Mouse (Mus musculus) macrophage (primary cell): ENCODE measurements around the gene Ptpn11. TPM values are rescaled to one million over a fixed set of nuclear protein-coding genes. Genes with fewer than 3 reads are reported as not detected.
"Not testable (repeated sequence)": the region's sequence is repeated elsewhere in the genome, so short reads cannot be mapped to it uniquely, and the experiment has no call there.

ENCODE experiments used
- H3K27ac ChIP-seq: fragments of 350-480 bp; formaldehyde crosslinking; 2 replicates; pipeline ENCODE4 v1.9.0; 2021
- H3K36me3 ChIP-seq: fragments of 350-480 bp; formaldehyde crosslinking; 2 replicates; pipeline ENCODE4 v1.9.0; 2021; ENCODE audit errors: inconsistent target
- H3K4me3 ChIP-seq: fragments of 350-480 bp; formaldehyde crosslinking; 2 replicates; pipeline ENCODE4 v1.9.0; 2021; ENCODE audit errors: inconsistent target
- H3K79me2 ChIP-seq: fragments of 350-480 bp; formaldehyde crosslinking; 2 replicates; pipeline ENCODE4 v1.9.0; 2021; ENCODE audit errors: inconsistent target
- WGBS: methylation state at CpG from one replicate; pipeline ENCODE4 v1.1.7; 2026; ENCODE audit warnings: inconsistent platforms; ENCODE audit not compliant: missing documents; 5-methylcytosine and 5-hydroxymethylcytosine counted together
- polyA plus RNA-seq: library from polyadenylated mRNA; stranded (reverse); fragments of 250-400 nt; gene quantifications from 3 replicates; pipeline ENCODE4 v1.2.4, GENCODE M21; 2018; ENCODE audit warnings: inconsistent platforms
- total RNA-seq, 78 experiments: library from RNA; depleted of rRNA; stranded (reverse); fragments of 250-400 nt; gene quantifications; 1 replicate in 9 of 78; 2 replicates in 24 of 78; 3 replicates in 43 of 78; 4 replicates in 2 of 78; pipeline ENCODE4 v1.2.4; 2018; ENCODE audit warnings: inconsistent platforms in 56 of 78

Ptpn11 gene
- total RNA-seq (2018; cell fraction: chromatin; rRNA removed) = 10 to 100 TPM; 19.4 to 55.1 (median 27.6) TPM
- total RNA-seq (2018; cell fraction: cytosol; rRNA removed) = 10 to 100 TPM; 31.3 to 51.3 (median 40.8) TPM
- total RNA-seq (2018; cell fraction: nucleus; rRNA removed) = 10 to 100 TPM; 30.4 to 52.2 (median 37.9) TPM
- 29.4 to 39.8 TPM (median 36.3 TPM) in 3 replicates for polyA plus RNA-seq

- under 1% methylated on average over 92 of the region's 98 CpGs for WGBS
- H3K27ac ChIP-seq = peak within 1 kb of the TSS; percentile 55
- peaks cover 48% of the 10 kb centered on the region for H3K79me2 ChIP-seq
- H3K36me3 ChIP-seq = no peaks in the 10 kb centered on the region
- H3K4me3 ChIP-seq = peak within 1 kb of the TSS; percentile 59
Measured at GRCm38 (mm10) chr5:121190836-121191583, at the start of gene Ptpn11. Gene Ptpn11 (minus strand): TSS chr5:121191397.

GRCm38 (mm10) chr5:121239846-121240245 is 48.6 kb upstream of the Ptpn11 start:
- Histone ChIP-seq H3K27ac (no peak overlapping the region), H3K4me3 (no peak overlapping the region), H3K79me2 (peaks cover 84% of the 10 kb centered on the region), H3K36me3 (no peaks in the 10 kb centered on the region)
- WGBS = 94% methylated on average over 5 of the region's 5 CpGs

- Histone ChIP-seq H3K4me3 (no peak overlapping the region), H3K36me3 (no peaks in the 10 kb centered on the region), H3K27ac (no peak overlapping the region), H3K79me2 (peaks cover 84% of the 10 kb centered on the region)
- WGBS = 91% methylated on average over 2 of the region's 2 CpGs
Measured at GRCm38 (mm10) chr5:121238208-121238607, 47.0 kb upstream of the Ptpn11 start.

GRCm38 (mm10) chr5:121236171-121236570 is 45.0 kb upstream of the Ptpn11 start:
- no peak overlapping the region for H3K4me3 ChIP-seq
- no peaks in the 10 kb centered on the region for H3K36me3 ChIP-seq
- peaks cover 84% of the 10 kb centered on the region for H3K79me2 ChIP-seq
- WGBS = 76% methylated on average over 5 of the region's 5 CpGs
- H3K27ac ChIP-seq = no peak overlapping the region

- Histone ChIP-seq H3K79me2 (peaks cover 87% of the 10 kb centered on the region), H3K27ac (no peak overlapping the region), H3K36me3 (no peaks in the 10 kb centered on the region), H3K4me3 (no peak overlapping the region)
- 93% methylated on average over 2 of the region's 2 CpGs for WGBS
Measured at GRCm38 (mm10) chr5:121233726-121234125, 42.5 kb upstream of the Ptpn11 start.

GRCm38 (mm10) chr5:121232789-121233188 is 41.6 kb upstream of the Ptpn11 start:
- H3K27ac ChIP-seq = no peak overlapping the region
- 100% methylated on average over 1 of the region's 1 CpGs for WGBS
- H3K4me3 ChIP-seq = no peak overlapping the region
- peaks cover 87% of the 10 kb centered on the region for H3K79me2 ChIP-seq
- H3K36me3 ChIP-seq = no peaks in the 10 kb centered on the region

GRCm38 (mm10) chr5:121230811-121231210 is 39.6 kb upstream of the Ptpn11 start:
- Histone ChIP-seq H3K27ac (no peak overlapping the region), H3K79me2 (peaks cover 90% of the 10 kb centered on the region), H3K36me3 (no peaks in the 10 kb centered on the region), H3K4me3 (no peak overlapping the region)
- WGBS = 84% methylated on average over 9 of the region's 9 CpGs

GRCm38 (mm10) chr5:121229182-121229581 is 38.0 kb upstream of the Ptpn11 start:
- Histone ChIP-seq H3K27ac (no peak overlapping the region), H3K4me3 (no peak overlapping the region), H3K36me3 (no peaks in the 10 kb centered on the region), H3K79me2 (peaks cover 99% of the 10 kb centered on the region)
- WGBS = 90% methylated on average over 2 of the region's 2 CpGs

- not testable (repeated sequence) for H3K36me3 ChIP-seq, H3K27ac ChIP-seq, H3K4me3 ChIP-seq
- peaks cover 98% of the 10 kb centered on the region for H3K79me2 ChIP-seq
- 89% methylated on average over 1 of the region's 1 CpGs for WGBS
Measured at GRCm38 (mm10) chr5:121227330-121227729, 36.1 kb upstream of the Ptpn11 start.

GRCm38 (mm10) chr5:121226845-121227244 is 35.6 kb upstream of the Ptpn11 start:
- Histone ChIP-seq H3K4me3 (no peak overlapping the region), H3K27ac (no peak overlapping the region), H3K36me3 (no peaks in the 10 kb centered on the region), H3K79me2 (peaks cover 98% of the 10 kb centered on the region)
- WGBS = 82% methylated on average over 4 of the region's 4 CpGs

GRCm38 (mm10) chr5:121226406-121226805 is 35.2 kb upstream of the Ptpn11 start:
- WGBS = 94% methylated on average over 3 of the region's 3 CpGs
- no peak overlapping the region for H3K27ac ChIP-seq
- no peaks in the 10 kb centered on the region for H3K36me3 ChIP-seq
- H3K79me2 ChIP-seq = peaks cover 98% of the 10 kb centered on the region
- no peak overlapping the region for H3K4me3 ChIP-seq

- Histone ChIP-seq H3K27ac (no peak overlapping the region), H3K4me3 (no peak overlapping the region), H3K36me3 (no peaks in the 10 kb centered on the region), H3K79me2 (peaks cover 98% of the 10 kb centered on the region)
- 95% methylated on average over 2 of the region's 2 CpGs for WGBS
Measured at GRCm38 (mm10) chr5:121225854-121226253, 34.7 kb upstream of the Ptpn11 start.

- H3K36me3 ChIP-seq = no peaks in the 10 kb centered on the region
- H3K27ac ChIP-seq = no peak overlapping the region
- no peak overlapping the region for H3K4me3 ChIP-seq
- WGBS = 64% methylated on average over 3 of the region's 3 CpGs
- peaks cover 90% of the 10 kb centered on the region for H3K79me2 ChIP-seq
Measured at GRCm38 (mm10) chr5:121224856-121225255, 33.7 kb upstream of the Ptpn11 start.

- H3K79me2 ChIP-seq = peaks cover 82% of the 10 kb centered on the region
- H3K36me3 ChIP-seq, H3K4me3 ChIP-seq, H3K27ac ChIP-seq: not testable (repeated sequence)
- WGBS = 93% methylated on average over 3 of the region's 4 CpGs
Measured at GRCm38 (mm10) chr5:121224020-121224419, 32.8 kb upstream of the Ptpn11 start.

- no peak overlapping the region for H3K27ac ChIP-seq
- H3K4me3 ChIP-seq = peak overlapping the region; percentile 44; the same call in 1 of the 2 replicates
- peaks cover 56% of the 10 kb centered on the region for H3K79me2 ChIP-seq
- no peaks in the 10 kb centered on the region for H3K36me3 ChIP-seq
- 52% methylated on average over 22 of the region's 23 CpGs for WGBS
Measured at GRCm38 (mm10) chr5:121221328-121221850, 30.2 kb upstream of the Ptpn11 start.
